Mouse (Mus musculus) heart, embryonic 12.5 days (tissue): ENCODE measurements around the gene Pnmal2. TPM values are rescaled to one million over a fixed set of nuclear protein-coding genes. Genes with fewer than 3 reads are reported as not detected.

Experiments used
- ATAC-seq: fragments of 200-750 bp; cut with Nextera tagmentation; 2 replicates; pipeline ENCODE4 v1.8.0; 2017; ENCODE audit warnings: moderate TSS enrichment, moderate library complexity; ENCODE audit not compliant: insufficient number of reproducible peaks, low FRiP score
- H3K27ac ChIP-seq: fragments of 300-500 bp; sonication (generic); 2 replicates; pipeline ENCODE4 v1.5.1; 2016; ENCODE audit warnings: mild to moderate bottlenecking, moderate library complexity; ENCODE audit not compliant: poor library complexity, severe bottlenecking
- H3K27me3 ChIP-seq: fragments of 300-500 bp; sonication (generic); replicated peaks from 2 replicates; pipeline ENCODE4 v1.6.1; 2016; ENCODE audit warnings: mild to moderate bottlenecking, moderate library complexity
- H3K36me3 ChIP-seq: fragments of 300-500 bp; sonication (generic); 2 replicates; pipeline ENCODE4 v1.6.1; 2016; ENCODE audit warnings: mild to moderate bottlenecking, moderate library complexity
- H3K4me1 ChIP-seq: fragments of 300-500 bp; sonication (generic); replicated peaks from 2 replicates; pipeline ENCODE4 v1.6.1; 2016; ENCODE audit warnings: mild to moderate bottlenecking
- H3K4me2 ChIP-seq: fragments of 300-500 bp; sonication (generic); 2 replicates; pipeline ENCODE4 v1.6.1; 2016; ENCODE audit warnings: mild to moderate bottlenecking, moderate library complexity
- H3K4me3 ChIP-seq: fragments of 300-500 bp; sonication (generic); 2 replicates; pipeline ENCODE4 v1.5.1; 2016; ENCODE audit warnings: mild to moderate bottlenecking
- H3K9ac ChIP-seq: fragments of 300-500 bp; sonication (generic); 2 replicates; pipeline ENCODE4 v1.6.1; 2016; ENCODE audit warnings: mild to moderate bottlenecking, moderate library complexity
- H3K9me3 ChIP-seq: fragments of 300-500 bp; sonication (generic); replicated peaks from 2 replicates; pipeline ENCODE4 v1.6.1; 2016; ENCODE audit warnings: mild to moderate bottlenecking, moderate library complexity
- WGBS: fragments of 180-500 bp; shearing (Covaris S2); methylation state at CpG from one replicate; pipeline ENCODE4 v1.1.7; 2016; 5-methylcytosine and 5-hydroxymethylcytosine counted together
- polyA plus RNA-seq: library from polyadenylated mRNA; unstranded; fragments of >200 nt; fragmentation: Nextera tagmentation; extraction: Ambion mirVana; gene quantifications from 2 replicates; pipeline ENCODE4 v1.2.1, GENCODE M21; 2016

Gene Pnmal2
- polyA plus RNA-seq, 1 experiment from 2014 or later = 4.2 TPM

GRCm38 (mm10) chr7:16908367-16908766 is 36.1 kb upstream of the Pnmal2 start:
- peak overlapping the region; percentile 24; the same call in 1 of the 2 replicates for H3K9ac ChIP-seq
- no peaks in the 10 kb centered on the region for H3K9me3 ChIP-seq
- H3K36me3 ChIP-seq = 0 out of 2 replicates have a peak, but pooled peaks cover 3% of the 10 kb centered on the region
- H3K4me1 ChIP-seq = peaks cover 52% of the 10 kb centered on the region
- H3K4me2 ChIP-seq = peak overlapping the region; percentile 7; the same call in 1 of the 2 replicates
- H3K27me3 ChIP-seq = peaks cover 51% of the 10 kb centered on the region
- H3K27ac ChIP-seq = no peak overlapping the region
- ATAC-seq = no peak
- no peak overlapping the region for H3K4me3 ChIP-seq
- WGBS = 21% methylated on average over 11 of the region's 11 CpGs

- Histone ChIP-seq H3K4me3 (no peak overlapping the region), H3K27me3 (peaks cover 46% of the 10 kb centered on the region), H3K36me3 (0 out of 2 replicates have a peak, but pooled peaks cover 3% of the 10 kb centered on the region), H3K9me3 (no peaks in the 10 kb centered on the region), H3K9ac (0 out of 2 replicates have a peak overlapping the region, but pooled peaks have one; percentile 28), H3K27ac (no peak overlapping the region), H3K4me1 (peaks cover 51% of the 10 kb centered on the region), H3K4me2 (no peak overlapping the region)
- no peak for ATAC-seq
- 39% methylated on average over 11 of the region's 11 CpGs for WGBS
These were observed 35.6 kb upstream of the Pnmal2 start for GRCm38 (mm10) chr7:16908859-16909258.

- Histone ChIP-seq H3K9me3 (no peaks in the 10 kb centered on the region), H3K4me1 (peaks cover 44% of the 10 kb centered on the region), H3K27ac (no peak overlapping the region), H3K4me2 (no peak overlapping the region), H3K27me3 (peaks cover 39% of the 10 kb centered on the region), H3K36me3 (peaks cover 12% of the 10 kb centered on the region), H3K4me3 (no peak overlapping the region), H3K9ac (no peak overlapping the region)
- ATAC-seq = no peak
- 34% methylated on average over 10 of the region's 10 CpGs for WGBS
These were observed 34.6 kb upstream of the Pnmal2 start for GRCm38 (mm10) chr7:16909909-16910308.

- H3K4me2 ChIP-seq = no peak overlapping the region
- peaks cover 40% of the 10 kb centered on the region for H3K4me1 ChIP-seq
- peaks cover 35% of the 10 kb centered on the region for H3K27me3 ChIP-seq
- no peak for ATAC-seq
- no peak overlapping the region for H3K27ac ChIP-seq
- no peak overlapping the region for H3K4me3 ChIP-seq
- no peaks in the 10 kb centered on the region for H3K9me3 ChIP-seq
- H3K36me3 ChIP-seq = peaks cover 30% of the 10 kb centered on the region
- H3K9ac ChIP-seq = no peak overlapping the region
- WGBS = 93% methylated on average over 3 of the region's 3 CpGs
These were observed 32.6 kb upstream of the Pnmal2 start for GRCm38 (mm10) chr7:16911904-16912303.

- H3K4me2 ChIP-seq = no peak overlapping the region
- no peak for ATAC-seq
- WGBS = 83% methylated on average over 6 of the region's 6 CpGs
- H3K27me3 ChIP-seq = peaks cover 30% of the 10 kb centered on the region
- H3K4me1 ChIP-seq = peaks cover 39% of the 10 kb centered on the region
- H3K4me3 ChIP-seq = no peak overlapping the region
- no peaks in the 10 kb centered on the region for H3K9me3 ChIP-seq
- no peak overlapping the region for H3K27ac ChIP-seq
- H3K36me3 ChIP-seq = peaks cover 35% of the 10 kb centered on the region
- no peak overlapping the region for H3K9ac ChIP-seq
These were observed 32.1 kb upstream of the Pnmal2 start for GRCm38 (mm10) chr7:16912360-16912759.

GRCm38 (mm10) chr7:16913806-16914452 is 30.6 kb upstream of the Pnmal2 start:
- no peaks in the 10 kb centered on the region for H3K9me3 ChIP-seq
- H3K27me3 ChIP-seq = peaks cover 29% of the 10 kb centered on the region
- WGBS = 36% methylated on average over 10 of the region's 10 CpGs
- H3K36me3 ChIP-seq = peaks cover 51% of the 10 kb centered on the region
- peaks cover 23% of the 10 kb centered on the region for H3K4me1 ChIP-seq
- peak; percentile 59; the same call in 1 of the 2 replicates for ATAC-seq
- H3K9ac ChIP-seq = no peak overlapping the region
- H3K4me3 ChIP-seq = no peak overlapping the region
- no peak overlapping the region for H3K4me2 ChIP-seq
- no peak overlapping the region for H3K27ac ChIP-seq

GRCm38 (mm10) chr7:16914453-16915343 is 29.8 kb upstream of the Pnmal2 start:
- Histone ChIP-seq H3K36me3 (peaks cover 58% of the 10 kb centered on the region), H3K4me3 (no peak overlapping the region), H3K9me3 (no peaks in the 10 kb centered on the region), H3K27ac (no peak overlapping the region), H3K9ac (no peak overlapping the region), H3K4me2 (no peak overlapping the region), H3K27me3 (peaks cover 24% of the 10 kb centered on the region), H3K4me1 (peaks cover 24% of the 10 kb centered on the region)
- no peak for ATAC-seq
- WGBS = 82% methylated on average over 18 of the region's 18 CpGs

- Histone ChIP-seq H3K4me3 (no peak overlapping the region), H3K9ac (no peak overlapping the region), H3K4me2 (no peak overlapping the region), H3K27me3 (peaks cover 20% of the 10 kb centered on the region; the same call in 1 of the 2 replicates), H3K4me1 (peaks cover 32% of the 10 kb centered on the region), H3K9me3 (no peaks in the 10 kb centered on the region), H3K27ac (no peak overlapping the region), H3K36me3 (peaks cover 59% of the 10 kb centered on the region)
- 88% methylated on average over 32 of the region's 32 CpGs for WGBS
- ATAC-seq = no peak
These were observed 28.8 kb upstream of the Pnmal2 start for GRCm38 (mm10) chr7:16915461-16916340.

- no peaks in the 10 kb centered on the region for H3K9me3 ChIP-seq
- H3K27ac ChIP-seq = no peak overlapping the region
- 0 out of 2 replicates have a peak overlapping the region, but pooled peaks have one; percentile 32 for H3K9ac ChIP-seq
- no peak overlapping the region for H3K4me2 ChIP-seq
- 62% methylated on average over 30 of the region's 30 CpGs for WGBS
- peaks cover 41% of the 10 kb centered on the region for H3K4me1 ChIP-seq
- H3K27me3 ChIP-seq = peaks cover 12% of the 10 kb centered on the region; the same call in 1 of the 2 replicates
- no peak for ATAC-seq
- peaks cover 65% of the 10 kb centered on the region for H3K36me3 ChIP-seq
- no peak overlapping the region for H3K4me3 ChIP-seq
These were observed 27.9 kb upstream of the Pnmal2 start for GRCm38 (mm10) chr7:16916342-16917265.

- no peak for ATAC-seq
- H3K4me1 ChIP-seq = peaks cover 49% of the 10 kb centered on the region
- WGBS = 79% methylated on average over 11 of the region's 11 CpGs
These were observed 27.0 kb upstream of the Pnmal2 start for GRCm38 (mm10) chr7:16917447-16917846.

More at GRCm38 (mm10) chr7:16917447-16917846, 27.0 kb upstream of the Pnmal2 start:
- H3K27me3 ChIP-seq = peaks cover 6% of the 10 kb centered on the region; the same call in 1 of the 2 replicates
- no peaks in the 10 kb centered on the region for H3K9me3 ChIP-seq
- no peak overlapping the region for H3K4me3 ChIP-seq
- H3K36me3 ChIP-seq = peaks cover 65% of the 10 kb centered on the region
- no peak overlapping the region for H3K9ac ChIP-seq
- no peak overlapping the region for H3K4me2 ChIP-seq
- no peak overlapping the region for H3K27ac ChIP-seq
